Mouse (Mus musculus) liver, embryonic 14.5 days (tissue): ENCODE results near the gene Pou3f4. TPM values are rescaled to one million over a fixed set of nuclear protein-coding genes. Genes with fewer than 3 reads are reported as not detected.
"Not testable (repeated sequence)": the region's sequence is repeated elsewhere in the genome, so short reads cannot be mapped to it uniquely, and the experiment has no call there.

ENCODE experiments used
- ATAC-seq: fragments of 200-750 bp; cut with Nextera tagmentation; 2 replicates; pipeline ENCODE4 v1.8.0; 2017; ENCODE audit warnings: moderate number of reproducible peaks, mild to moderate bottlenecking, moderate library complexity; ENCODE audit not compliant: insufficient read depth
- DNase-seq, 3 experiments: peaks; one replicate each; pipeline ENCODE4 v3.0.0-alpha.2; 2012 to 2013; ENCODE audit warnings: low read depth in 3 of 3, low spot score in 3 of 3
- H3K27ac ChIP-seq: fragments of 300-500 bp; sonication (generic); 2 replicates; pipeline ENCODE4 v1.5.1; 2014; ENCODE audit warnings: moderate library complexity, mild to moderate bottlenecking, control low read depth, inconsistent platforms
- H3K27me3 ChIP-seq: fragments of 300-500 bp; sonication (generic); 2 replicates; pipeline ENCODE4 v1.6.1; 2014; ENCODE audit warnings: mild to moderate bottlenecking, low read length, moderate library complexity; ENCODE audit not compliant: control insufficient read depth, insufficient read depth
- H3K36me3 ChIP-seq: fragments of 300-500 bp; sonication (generic); replicated peaks from 2 replicates; pipeline ENCODE4 v1.6.1; 2014; ENCODE audit warnings: low read depth; ENCODE audit not compliant: control insufficient read depth, insufficient read depth
- H3K4me1 ChIP-seq, 2 experiments: fragments of 200-500 bp in 1 of 2; fragments of 300-500 bp in 1 of 2; sonication (generic) in 1 of 2; replicated peaks; 2 replicates each; pipeline ENCODE4 v1.6.1; 2012 to 2014; ENCODE audit warnings: antibody characterized with exemption in 1 of 2, inconsistent platforms in 1 of 2, low read length in 1 of 2; ENCODE audit not compliant: control insufficient read depth in 2 of 2, insufficient read depth in 2 of 2
- H3K4me2 ChIP-seq: fragments of 300-500 bp; sonication (generic); 2 replicates; pipeline ENCODE4 v1.6.1; 2014; ENCODE audit warnings: low read depth, mild to moderate bottlenecking, control low read depth, moderate library complexity
- H3K4me3 ChIP-seq, 2 experiments: fragments of 200-500 bp in 1 of 2; fragments of 300-500 bp in 1 of 2; sonication (generic) in 1 of 2; 2 replicates each; pipeline ENCODE4 v1.5.1; 2012 to 2014; ENCODE audit warnings: low read depth in 2 of 2, low read length in 2 of 2, mild to moderate bottlenecking in 2 of 2, control low read depth in 1 of 2, inconsistent platforms in 1 of 2, moderate library complexity in 1 of 2; ENCODE audit not compliant: insufficient read depth in 1 of 2
- H3K9ac ChIP-seq: fragments of 300-500 bp; sonication (generic); replicated peaks from 2 replicates; pipeline ENCODE4 v1.6.1; 2014; ENCODE audit warnings: mild to moderate bottlenecking, control low read depth, moderate library complexity
- H3K9me3 ChIP-seq: fragments of 300-500 bp; sonication (generic); 2 replicates; pipeline ENCODE4 v1.6.1; 2016; ENCODE audit warnings: low read length, mixed read lengths; ENCODE audit not compliant: control insufficient read depth
- CTCF ChIP-seq: IDR thresholded peaks from 2 replicates; pipeline ENCODE4 v1.5.1; 2016; ENCODE audit warnings: antibody characterized with exemption, low read depth, control low read depth
- EP300 ChIP-seq: IDR thresholded peaks from 2 replicates; pipeline ENCODE4 v1.6.1; 2016; ENCODE audit warnings: antibody characterized with exemption, low read depth
- WGBS: fragments of 180-500 bp; shearing (Covaris S2); extraction: QIAGEN DNeasy Blood & Tissue Kit; methylation state at CpG from one replicate; pipeline ENCODE4 v1.1.7; 2014; ENCODE audit not compliant: insufficient replicate concordance; 5-methylcytosine and 5-hydroxymethylcytosine counted together
- polyA plus RNA-seq, 2 experiments: library from polyadenylated mRNA; depleted of rRNA in 1 of 2; stranded (reverse) in 1 of 2; unstranded in 1 of 2; fragments of >200 nt; fragmentation: Nextera tagmentation in 1 of 2; extraction: Ambion mirVana in 1 of 2; gene quantifications; 2 replicates each; pipeline versions ENCODE4 v1.2.1 to v1.2.3; 2012 to 2014

Pou3f4 gene
- polyA plus RNA-seq (2012; rRNA removed) (0.03 TPM in 1 of 2 replicates, not detected in the other), polyA plus RNA-seq (2014; fragmentation: Nextera tagmentation; extraction: Ambion mirVana) (not detected in 2 replicates)

- WGBS, result 11% methylated on average over 20 of the region's 20 CpGs
Measured at GRCm38 (mm10) chrX:110814151-110814571, at the start of gene Pou3f4. TSS of gene Pou3f4 (plus strand) at chrX:110814280.

GRCm38 (mm10) chrX:110765939-110766338, 48.1 kb upstream of the Pou3f4 start:
- H3K27me3 ChIP-seq, result no peaks in the 10 kb centered on the region
- no peak overlapping the region for H3K4me3 ChIP-seq
- H3K4me2 ChIP-seq, result no peak overlapping the region
- H3K27ac ChIP-seq, result no peak overlapping the region
- no peaks in the 10 kb centered on the region for H3K36me3 ChIP-seq
- 26% methylated on average over 1 of the region's 1 CpGs for WGBS
- H3K9ac ChIP-seq, result no peak overlapping the region
- no peaks in the 10 kb centered on the region for H3K9me3 ChIP-seq
- DNase-seq, result no peak
- no peak for ATAC-seq
- no peak for TF ChIP-seq CTCF
- TF ChIP-seq EP300, result no peak
- H3K4me1 ChIP-seq, result no peaks in the 10 kb centered on the region

More at GRCm38 (mm10) chrX:110814151-110814571, at the start of gene Pou3f4:
- H3K9ac ChIP-seq, result no peak within 1 kb of the TSS
- H3K4me1 ChIP-seq, result no peaks in the 10 kb centered on the region
- H3K4me2 ChIP-seq, result peak within 1 kb of the TSS; percentile 38
- H3K36me3 ChIP-seq, result no peaks in the 10 kb centered on the region
- H3K27ac ChIP-seq, result no peak within 1 kb of the TSS
- ATAC-seq, result 0 out of 2 replicates have a peak, but pooled peaks have one; percentile 45
- H3K4me3 ChIP-seq, result peak within 1 kb of the TSS in 1 of 2 experiments; percentile 2; a peak in 1 of 4 replicates
- peaks cover 19% of the 10 kb centered on the region for H3K27me3 ChIP-seq
- no peaks in the 10 kb centered on the region for H3K9me3 ChIP-seq
- no peak for TF ChIP-seq EP300
- no peak for TF ChIP-seq CTCF
- no peak for DNase-seq

GRCm38 (mm10) chrX:110774807-110775206, 39.3 kb upstream of the Pou3f4 start:
- not testable (repeated sequence) for H3K27ac ChIP-seq, H3K27me3 ChIP-seq, DNase-seq, H3K36me3 ChIP-seq, H3K9me3 ChIP-seq, ATAC-seq, H3K4me2 ChIP-seq, H3K4me1 ChIP-seq, H3K4me3 ChIP-seq, H3K9ac ChIP-seq
- 0 out of 2 replicates have a peak, but pooled peaks have one; percentile 6 for TF ChIP-seq EP300

- no peaks in the 10 kb centered on the region for H3K4me1 ChIP-seq
- no peak overlapping the region for H3K4me2 ChIP-seq
- H3K9ac ChIP-seq, result no peak overlapping the region
- no peaks in the 10 kb centered on the region for H3K9me3 ChIP-seq
- H3K4me3 ChIP-seq, result no peak overlapping the region
- DNase-seq, result no peak
- H3K36me3 ChIP-seq, result no peaks in the 10 kb centered on the region
- no peaks in the 10 kb centered on the region for H3K27me3 ChIP-seq
- no peak for ATAC-seq
- 51% methylated on average over 2 of the region's 2 CpGs for WGBS
- no peak for TF ChIP-seq EP300
- no peak for TF ChIP-seq CTCF
- no peak overlapping the region for H3K27ac ChIP-seq
Measured at GRCm38 (mm10) chrX:110802502-110802901, 11.6 kb upstream of the Pou3f4 start.

GRCm38 (mm10) chrX:110810001-110810578, 4.0 kb upstream of the Pou3f4 start:
- no peak overlapping the region for H3K4me2 ChIP-seq
- H3K9me3 ChIP-seq, result no peaks in the 10 kb centered on the region
- H3K27ac ChIP-seq, result no peak overlapping the region
- WGBS, result 30% methylated on average over 4 of the region's 4 CpGs
- H3K4me3 ChIP-seq, result no peak overlapping the region
- H3K9ac ChIP-seq, result no peak overlapping the region
- no peak for DNase-seq
- H3K27me3 ChIP-seq, result peaks cover 9% of the 10 kb centered on the region
- TF ChIP-seq CTCF, result no peak
- TF ChIP-seq EP300, result no peak
- H3K4me1 ChIP-seq, result no peaks in the 10 kb centered on the region
- ATAC-seq, result no peak
- H3K36me3 ChIP-seq, result no peaks in the 10 kb centered on the region
